Mouse (Mus musculus): ENCODE measurements around the gene Myof. TPM values are rescaled to one million over a fixed set of nuclear protein-coding genes. Genes with fewer than 3 reads are reported as not detected.

Myof gene
- polyA plus RNA-seq, 2 experiments from 2014 or later = 0.56 to 0.94 TPM

DNA sequence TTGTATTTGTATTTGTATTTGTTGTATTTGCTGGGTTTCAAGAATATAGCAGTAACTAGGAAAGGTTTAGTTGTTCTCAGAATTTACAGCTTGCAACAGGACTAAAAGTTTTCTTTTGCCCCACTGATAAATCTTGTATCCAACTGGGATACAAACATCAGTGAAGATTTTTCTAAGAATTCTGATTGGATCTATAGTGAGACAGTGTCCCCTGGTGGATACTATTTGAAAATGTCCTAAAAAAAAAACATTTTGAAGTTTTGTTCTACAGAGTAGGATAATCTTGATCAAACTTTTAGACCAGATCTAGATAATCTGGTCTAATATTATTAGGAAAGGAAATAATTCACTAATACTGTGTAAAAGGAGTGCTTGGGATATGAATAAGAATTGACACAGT lies 106.3 kb downstream of the Myof start:
- no peak for ATAC-seq

DNA sequence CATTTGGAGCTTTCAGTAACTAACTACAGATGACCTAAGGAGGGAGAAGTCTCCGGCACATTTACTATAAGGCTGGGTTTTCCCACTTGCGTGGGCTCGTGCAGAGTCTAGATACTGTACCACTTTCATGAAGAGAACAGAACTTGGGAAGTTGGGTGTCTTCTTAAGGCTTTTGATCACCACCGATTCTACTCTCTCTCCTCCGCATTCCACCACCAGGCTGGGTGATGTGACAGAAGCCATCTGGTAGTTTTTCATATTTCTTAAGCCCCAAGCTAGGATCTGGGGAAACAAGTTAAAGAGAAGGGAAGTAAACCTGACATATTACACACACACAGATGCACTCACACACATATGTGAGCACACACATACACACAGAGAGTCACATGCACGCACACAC lies 108.7 kb downstream of the Myof start:
- ATAC-seq = no peak

- no peak for ATAC-seq
Measured at GRCm38 (mm10) chr19:37932198-37932597, 111.2 kb downstream of the Myof start.

DNA sequence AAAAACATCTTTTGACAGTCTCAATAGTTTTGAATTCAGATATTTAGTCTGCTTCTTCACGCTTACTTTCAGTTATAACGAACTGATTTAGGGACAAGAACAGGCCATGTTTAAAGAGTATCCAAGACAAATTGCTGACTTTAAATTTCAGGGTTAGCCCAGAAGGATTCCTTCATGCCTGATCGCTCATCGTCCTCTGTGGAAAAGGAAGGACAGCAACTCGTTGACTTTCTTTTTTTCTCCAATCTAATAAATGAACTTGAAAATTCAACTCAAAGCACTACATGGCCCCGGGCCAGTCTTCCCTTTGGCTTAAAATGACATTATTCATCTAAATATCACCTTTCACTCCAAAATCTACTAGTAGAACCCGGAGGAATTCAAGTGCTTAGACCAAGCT lies 115.5 kb downstream of the Myof start:
- no peak for ATAC-seq

DNA sequence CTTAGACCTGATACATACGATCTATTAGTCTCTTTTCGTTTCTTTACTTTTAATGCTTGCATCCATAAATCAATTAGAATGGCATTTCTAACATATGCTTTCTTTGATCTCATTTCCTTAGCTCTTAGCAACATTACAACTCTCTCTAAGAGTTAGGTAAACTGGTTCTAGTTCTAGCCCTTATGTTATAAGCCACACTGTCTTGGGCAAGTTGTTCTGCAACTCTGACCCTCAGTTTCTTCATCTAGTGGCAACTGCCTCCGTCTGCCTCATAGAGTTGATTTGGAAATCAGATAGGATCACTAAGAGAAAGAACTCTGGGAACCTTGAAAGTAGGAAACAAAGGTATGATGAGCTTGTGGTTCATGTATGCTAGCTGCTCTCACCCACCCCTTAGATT lies 118.1 kb downstream of the Myof start:
- ATAC-seq = no peak

- no peak for ATAC-seq
Measured at GRCm38 (mm10) chr19:37924266-37924665, 119.1 kb downstream of the Myof start.

DNA sequence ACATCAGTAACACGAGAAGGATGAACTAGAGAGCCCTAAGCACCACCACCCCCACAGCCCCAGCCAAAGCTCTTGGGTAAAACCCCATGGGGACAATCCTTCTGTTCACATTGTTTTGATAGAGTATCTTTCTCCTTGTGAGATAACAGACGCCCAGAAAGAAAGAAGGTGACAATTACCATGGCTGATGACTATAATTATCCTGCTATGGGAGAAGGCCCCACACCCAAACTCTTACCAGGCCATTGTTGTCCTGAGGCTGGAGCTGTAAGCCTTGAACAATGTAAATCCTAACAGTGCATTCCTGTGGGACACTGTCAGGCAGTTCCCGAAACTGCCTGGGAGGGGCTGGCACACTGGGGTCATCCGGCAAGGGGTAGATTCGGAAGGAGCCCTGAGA lies 122.3 kb downstream of the Myof start:
- ATAC-seq = no peak

DNA sequence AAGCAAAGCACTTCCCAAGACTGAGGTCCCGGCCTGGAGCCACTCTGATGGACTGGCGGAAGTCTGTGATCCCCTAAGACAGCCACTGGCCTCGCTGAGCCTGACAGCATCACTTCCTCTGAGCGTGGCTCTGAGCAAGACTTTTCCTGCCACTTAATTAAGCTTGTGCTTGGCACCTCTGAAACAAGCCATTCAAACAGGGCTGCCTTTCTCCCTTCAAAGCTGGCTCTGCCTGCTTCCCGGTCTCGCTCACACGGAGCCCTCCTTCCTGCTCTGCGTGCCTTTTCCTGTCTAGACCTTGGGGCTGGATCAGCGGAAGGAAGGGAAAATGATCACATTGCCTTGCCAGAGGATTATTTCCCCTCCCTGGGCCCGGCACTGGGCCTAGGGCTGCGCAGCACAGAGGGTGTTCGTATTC lies 124.9 kb downstream of the Myof start:
- ATAC-seq = no peak

DNA sequence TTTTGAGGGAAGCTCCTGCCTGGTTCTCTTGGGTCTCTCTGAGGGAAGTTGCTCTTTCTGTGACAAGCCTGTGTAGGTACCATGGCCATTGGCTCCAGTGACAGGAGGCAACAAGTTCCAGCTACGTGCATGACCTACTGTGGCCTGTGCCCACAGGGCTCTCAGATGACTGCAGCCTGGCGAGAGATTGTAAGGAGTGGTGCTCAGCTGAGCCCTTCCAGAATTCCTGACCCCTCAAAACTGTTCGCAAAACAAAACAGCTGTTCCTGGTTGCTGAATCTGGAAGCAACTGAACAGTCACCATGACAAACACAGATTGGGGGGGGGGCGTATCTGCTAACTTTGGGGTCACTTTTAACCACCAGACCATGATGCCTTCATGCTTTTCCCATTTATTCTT lies 129.1 kb downstream of the Myof start:
- ATAC-seq = no peak

DNA sequence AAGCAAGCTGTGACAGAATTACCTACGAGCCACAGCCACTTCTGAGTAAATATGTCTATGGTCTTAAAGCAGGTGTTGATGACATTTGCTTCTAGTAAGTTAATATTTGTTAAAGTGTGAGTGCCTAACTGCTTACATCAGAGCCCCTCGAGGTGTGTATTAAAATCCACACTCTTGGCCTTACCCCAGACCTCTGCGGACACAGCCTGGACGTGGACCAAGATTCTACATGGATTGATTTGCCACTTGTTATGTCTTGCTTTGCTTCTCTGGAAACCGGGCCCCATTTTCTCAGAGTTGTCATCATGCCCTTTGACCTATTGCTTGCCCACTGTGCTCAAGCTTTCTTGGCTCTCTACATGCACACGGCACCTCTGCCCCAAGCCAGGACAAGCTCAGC lies 130.9 kb downstream of the Myof start:
- ATAC-seq = no peak

- ATAC-seq = no peak
Measured at GRCm38 (mm10) chr19:37909830-37910261, 133.5 kb downstream of the Myof start.

- ATAC-seq = no peak
Measured at GRCm38 (mm10) chr19:37907451-37908320, 135.7 kb downstream of the Myof start.

DNA sequence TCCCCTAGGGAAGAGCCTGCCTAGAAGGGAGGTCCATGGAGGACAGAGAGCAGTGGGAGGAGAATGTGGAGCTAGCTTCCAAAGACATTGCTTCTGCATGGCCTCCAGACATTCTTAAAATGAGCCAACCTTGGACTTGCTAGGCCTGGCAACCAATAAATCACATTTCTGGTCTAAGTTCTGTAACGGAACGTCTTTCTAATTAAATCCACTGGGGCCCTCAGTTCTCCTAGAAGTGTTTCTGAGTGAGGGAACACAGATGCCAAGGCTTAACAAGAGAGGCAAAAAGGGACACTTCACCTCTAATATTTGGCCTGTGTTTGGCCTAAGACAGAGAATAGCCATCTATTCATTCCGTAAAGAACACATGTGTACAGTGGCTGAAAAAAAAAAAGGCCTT lies 136.5 kb downstream of the Myof start:
- ATAC-seq = no peak

- no peak for ATAC-seq
Measured at GRCm38 (mm10) chr19:37896081-37896480, 147.3 kb downstream of the Myof start.

DNA sequence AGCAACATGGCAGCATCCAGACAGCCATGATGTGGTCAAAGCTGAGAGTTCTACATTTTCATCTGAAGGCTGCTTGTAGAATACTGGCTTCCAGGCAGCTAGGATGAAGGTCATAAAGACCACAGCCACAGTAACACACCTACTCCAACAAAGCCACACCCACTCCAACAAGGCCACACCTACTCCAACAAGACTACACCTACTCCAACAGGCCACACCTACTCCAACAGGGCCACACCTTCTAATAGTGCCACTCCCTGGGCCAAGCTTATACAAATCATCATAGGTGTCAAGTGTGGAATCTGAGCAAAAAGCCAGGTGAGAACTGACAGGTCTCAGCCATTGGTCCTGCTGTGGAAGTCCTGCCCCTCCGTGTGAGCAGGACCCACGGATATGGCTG lies 152.4 kb downstream of the Myof start:
- no peak for ATAC-seq

DNA sequence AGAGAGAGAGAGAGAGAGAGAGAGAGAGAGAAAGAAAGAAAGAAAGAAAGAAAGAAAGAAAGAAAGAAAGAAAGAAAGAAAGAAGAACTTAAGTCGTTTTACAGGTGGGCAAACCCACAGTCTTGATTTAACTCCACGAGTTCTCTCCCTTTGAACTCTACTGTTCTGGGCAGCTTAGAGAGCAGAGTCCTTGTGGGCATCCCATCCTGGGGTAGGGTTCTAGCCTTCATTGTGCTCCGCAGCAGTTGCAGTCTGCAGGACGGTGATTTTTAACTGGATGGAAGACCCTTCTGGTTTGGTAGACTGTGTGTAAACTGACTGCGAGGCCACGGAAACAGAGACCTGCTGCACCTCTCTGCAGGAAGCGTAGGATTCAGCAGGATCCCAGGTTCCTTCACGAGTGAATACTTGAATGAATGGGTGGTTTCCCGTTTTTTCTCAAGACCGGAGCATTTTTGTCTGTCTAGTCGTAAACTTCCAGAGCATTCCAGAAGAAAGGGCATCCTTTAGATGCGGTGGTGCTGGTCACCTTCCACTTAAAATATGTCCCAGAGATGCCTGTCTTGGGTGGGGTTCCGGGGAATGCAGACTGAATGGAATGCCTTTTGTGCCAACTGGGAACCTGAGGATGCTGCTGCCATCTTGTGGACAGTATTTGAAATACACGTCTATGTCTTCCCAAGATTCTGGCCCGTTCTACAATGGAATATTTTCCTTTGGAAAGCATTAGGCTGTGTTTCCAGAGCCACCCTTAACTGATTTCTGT lies 156.8 kb downstream of the Myof start:
- no peak for ATAC-seq

GRCm38 (mm10) chr19:37881431-37882081 lies 161.8 kb downstream of the Myof start:
- no peak for ATAC-seq

GRCm38 (mm10) chr19:37877511-37878167 lies 165.7 kb downstream of the Myof start:
- ATAC-seq = no peak

DNA sequence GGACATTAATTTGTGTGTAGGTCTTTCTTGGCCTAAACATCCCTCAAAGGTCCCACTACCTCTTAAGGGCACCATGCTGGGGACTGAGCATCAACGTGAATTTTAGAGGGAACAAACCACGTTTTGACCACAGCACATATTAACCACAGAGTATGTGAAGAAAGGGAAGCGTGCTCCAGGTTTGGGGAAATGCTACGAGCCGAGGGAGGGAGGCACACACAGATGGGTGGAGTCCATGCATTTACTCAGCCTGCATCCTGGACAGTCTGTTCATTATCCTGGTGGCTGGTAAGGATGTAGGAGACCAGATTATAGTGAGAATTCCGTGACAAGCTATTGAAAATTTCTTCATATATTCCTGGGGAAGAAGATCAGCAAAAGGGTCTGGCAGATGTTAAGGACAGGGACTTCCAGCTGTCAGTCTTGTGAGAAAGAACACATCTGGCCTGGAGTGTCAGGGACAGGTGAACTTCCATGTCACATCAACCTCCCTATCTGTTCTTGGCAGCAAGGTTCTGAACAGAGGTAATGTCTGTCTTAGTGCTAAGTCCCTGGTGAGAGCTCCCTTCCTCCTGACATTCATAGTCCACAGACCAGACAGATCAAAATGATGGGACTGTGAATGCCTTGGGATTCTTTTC lies 166.7 kb downstream of the Myof start:
- no peak for ATAC-seq

DNA sequence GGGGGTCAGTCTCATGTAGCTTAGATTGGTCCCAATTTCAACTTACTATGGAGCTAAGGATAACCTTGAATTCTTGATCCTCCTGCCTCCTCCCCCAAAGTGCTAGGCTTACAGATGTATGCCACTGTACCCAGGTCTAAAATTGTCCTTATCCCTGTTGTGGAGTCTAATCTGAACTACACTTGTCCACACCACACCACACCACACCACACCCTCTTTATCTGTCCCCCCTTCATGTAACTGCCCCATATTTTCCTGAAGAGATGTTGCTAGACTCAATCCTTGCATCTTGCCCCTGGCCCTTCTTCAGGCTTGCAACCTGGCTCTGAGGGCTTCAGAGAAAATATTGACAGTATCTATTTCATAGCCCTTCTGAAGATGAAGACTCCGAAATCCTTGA lies 169.9 kb downstream of the Myof start:
- no peak for ATAC-seq

DNA sequence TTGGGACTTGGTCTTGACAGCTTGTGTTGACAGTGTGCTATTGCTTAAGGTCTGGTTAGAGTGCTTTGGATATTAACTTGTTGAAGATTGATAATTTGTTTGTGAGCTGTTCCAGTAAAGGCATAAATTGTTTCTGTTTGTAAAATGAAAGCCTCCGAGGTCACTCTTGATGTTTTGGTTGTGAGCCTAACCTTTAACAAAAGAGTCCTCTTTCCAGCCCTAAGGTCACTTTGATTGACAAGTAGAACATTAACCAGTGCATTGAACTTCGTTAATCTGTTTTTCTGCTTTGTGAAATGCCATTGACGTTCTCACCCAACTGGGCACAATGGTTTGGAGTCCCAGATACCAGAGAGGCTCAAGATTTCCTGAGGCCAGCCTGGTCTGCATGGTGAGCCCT lies 175.8 kb downstream of the Myof start:
- ATAC-seq = no peak

DNA sequence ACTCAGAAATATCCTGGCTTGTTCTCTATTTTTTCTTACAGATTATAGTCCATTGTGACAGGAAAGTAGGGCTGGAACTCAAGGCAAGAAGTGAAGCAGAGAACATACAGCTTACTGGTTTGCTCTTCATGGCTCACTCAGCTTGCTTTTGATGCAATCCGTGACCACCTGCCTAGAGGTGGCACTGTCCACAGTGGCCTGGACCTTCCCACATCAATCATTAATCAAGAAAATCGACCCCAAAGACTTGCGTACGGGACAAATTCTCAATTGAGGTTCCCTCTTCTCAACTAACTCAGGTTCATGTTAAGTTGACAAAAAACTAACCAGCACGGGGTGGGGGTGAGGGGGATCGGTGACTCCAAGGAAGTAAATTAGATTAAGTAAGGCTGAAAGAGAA lies 176.4 kb downstream of the Myof start:
- no peak for ATAC-seq

Measured in CD4-positive, CD25-positive, alpha-beta regulatory T cell, adult 4 months (primary cell).